Mouse (Mus musculus) myocyte (in vitro differentiated cells): ENCODE data around the gene Odf3l2. TPM values are rescaled to one million over a fixed set of nuclear protein-coding genes. Genes with fewer than 3 reads are reported as not detected.

ENCODE experiments used
- H3K27me3 ChIP-seq: one replicate; pipeline ENCODE4 v1.6.1; 2011; ENCODE audit not compliant: control insufficient read depth, insufficient read depth, insufficient read length
- H3K36me3 ChIP-seq: one replicate; pipeline ENCODE4 v1.6.1; 2011; ENCODE audit not compliant: control insufficient read depth, insufficient read depth
- H3K4me2 ChIP-seq: one replicate; pipeline ENCODE4 v1.6.1; 2011; ENCODE audit warnings: low read depth, control low read depth
- H3K4me3 ChIP-seq: one replicate; pipeline ENCODE4 v1.5.1; 2011; ENCODE audit warnings: mild to moderate bottlenecking, control low read depth, moderate library complexity
- H3K79me2 ChIP-seq: one replicate; pipeline ENCODE4 v1.6.1; 2011; ENCODE audit not compliant: control insufficient read depth, insufficient read depth
- H3ac ChIP-seq: one replicate; pipeline ENCODE4 v1.6.1; 2011; ENCODE audit not compliant: control insufficient read depth, insufficient read length
- CEBPB ChIP-seq: IDR thresholded peaks from 2 replicates; pipeline ENCODE4 v1.6.1; 2011; ENCODE audit warnings: mild to moderate bottlenecking, moderate library complexity; ENCODE audit not compliant: poor library complexity, insufficient read depth, severe bottlenecking
- E2F4 ChIP-seq: IDR thresholded peaks from one replicate; pipeline ENCODE4 v1.6.1; 2011; ENCODE audit warnings: mild to moderate bottlenecking, control low read depth, moderate library complexity; ENCODE audit not compliant: insufficient read depth
- MAX ChIP-seq: IDR thresholded peaks from one replicate; pipeline ENCODE4 v1.6.1; 2011; ENCODE audit warnings: low read depth, mild to moderate bottlenecking, control low read depth
- MYOD1 ChIP-seq, 3 experiments: IDR thresholded peaks; one replicate each; pipeline ENCODE4 v1.6.1; 2011; ENCODE audit warnings: control low read depth in 2 of 3, low read depth in 2 of 3, mild to moderate bottlenecking in 2 of 3, moderate library complexity in 1 of 3; ENCODE audit not compliant: insufficient read length in 2 of 3, control insufficient read depth in 1 of 3
- MYOG ChIP-seq, 3 experiments: IDR thresholded peaks; one replicate each; pipeline ENCODE4 v1.6.1; 2011; ENCODE audit warnings: control low read depth in 2 of 3, low read depth in 2 of 3, mild to moderate bottlenecking in 2 of 3; ENCODE audit not compliant: insufficient read length in 2 of 3, control insufficient read depth in 1 of 3, insufficient read depth in 1 of 3
- POLR2A ChIP-seq: IDR thresholded peaks from one replicate; pipeline ENCODE4 v1.6.1; 2011; ENCODE audit warnings: low read depth, mild to moderate bottlenecking, control low read depth, moderate library complexity; ENCODE audit not compliant: insufficient read length
- POLR2AphosphoS2 ChIP-seq: IDR thresholded peaks from one replicate; pipeline ENCODE4 v1.6.1; 2011; ENCODE audit warnings: low read depth, control low read depth; ENCODE audit not compliant: insufficient read length
- SRF ChIP-seq: IDR thresholded peaks from one replicate; pipeline ENCODE4 v1.6.1; 2011; ENCODE audit warnings: low read depth; ENCODE audit not compliant: control insufficient read depth, insufficient read length
- TCF12 ChIP-seq: IDR thresholded peaks from one replicate; pipeline ENCODE4 v1.6.1; 2011; ENCODE audit warnings: mild to moderate bottlenecking, control low read depth; ENCODE audit not compliant: poor library complexity, insufficient read depth, severe bottlenecking
- USF1 ChIP-seq: IDR thresholded peaks from one replicate; pipeline ENCODE4 v1.6.1; 2011; ENCODE audit warnings: low read depth, mild to moderate bottlenecking, control low read depth, moderate library complexity
- polyA plus RNA-seq: library from polyadenylated mRNA; unstranded; fragments of >200 nt; fragmentation: generic; extraction: Trizol; gene quantifications from one replicate; pipeline ENCODE4 v1.2.1, GENCODE M21; 2012; ENCODE audit warnings: missing spikeins

The Odf3l2 gene
- polyA plus RNA-seq, 1 experiment, result not detected

- Histone ChIP-seq H3ac (no peak overlapping the region), H3K4me2 (no peak overlapping the region), H3K4me3 (no peak overlapping the region), H3K79me2 (peaks cover 14% of the 10 kb centered on the region), H3K36me3 (no peaks in the 10 kb centered on the region), H3K27me3 (peaks cover 1% of the 10 kb centered on the region)
- no peak for TF ChIP-seq POLR2AphosphoS2
- TF ChIP-seq MYOG (IDR thresholded peaks at IDR 0.05; ENCODE audit: control insufficient read depth in 1 of 3, insufficient read depth in 1 of 3, insufficient read length in 2 of 3, low read depth in 2 of 3), result no peak
- TF ChIP-seq TCF12, result no peak
- TF ChIP-seq CEBPB, result no peak
- TF ChIP-seq E2F4, result no peak
- no peak for TF ChIP-seq MAX
- TF ChIP-seq MYOD1 (IDR thresholded peaks at IDR 0.05; ENCODE audit: control insufficient read depth in 1 of 3, insufficient read length in 2 of 3, low read depth in 2 of 3), result no peak
- no peak for TF ChIP-seq USF1
Measured at GRCm38 (mm10) chr10:79671396-79672087, 26.0 kb upstream of the Odf3l2 start.

DNA sequence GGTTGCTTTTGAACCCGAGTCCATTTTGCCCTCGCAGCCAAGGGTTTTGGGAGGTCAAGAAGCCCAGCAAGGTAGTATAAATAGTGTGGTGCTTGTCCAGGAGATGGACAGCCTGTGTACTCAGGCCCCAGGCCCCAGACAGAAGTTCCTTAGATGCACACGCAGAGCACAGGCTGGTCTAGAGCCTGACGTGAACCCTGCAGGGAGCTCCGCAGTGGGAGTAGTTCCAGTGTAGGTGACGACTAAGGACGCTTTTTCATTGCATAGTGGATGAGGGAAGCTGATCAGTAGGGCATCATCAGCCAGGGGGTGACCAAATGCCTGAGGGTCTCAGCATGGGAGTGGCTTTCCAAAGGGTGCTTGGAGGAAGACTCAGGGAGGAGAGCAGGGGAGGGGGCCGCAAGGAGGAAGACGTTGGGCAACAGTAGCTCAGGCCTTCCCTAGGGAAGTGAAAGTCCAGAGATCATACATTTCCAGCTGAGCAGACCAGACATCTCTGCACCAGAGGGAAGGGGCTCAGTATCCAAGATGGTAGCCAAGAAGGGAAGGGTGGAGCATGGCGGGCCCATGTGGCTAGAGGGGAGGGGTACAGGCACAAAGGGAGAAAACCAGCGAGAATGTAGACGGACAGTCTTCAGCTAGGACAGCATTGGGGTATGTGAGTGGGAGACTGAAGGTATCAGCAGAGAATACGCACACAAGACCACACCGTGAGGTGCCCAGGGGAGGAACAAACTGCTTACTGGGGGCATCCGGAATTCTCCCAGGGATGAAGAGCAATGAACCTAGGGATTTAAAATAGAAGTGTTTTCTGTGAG is 24.7 kb upstream of the Odf3l2 start:
- Histone ChIP-seq H3K79me2 (peaks cover 14% of the 10 kb centered on the region), H3ac (peak overlapping the region; percentile 30)
- TF ChIP-seq E2F4, result no peak
- no peak for TF ChIP-seq MYOG (IDR thresholded peaks at IDR 0.05; ENCODE audit: control insufficient read depth in 1 of 3, insufficient read depth in 1 of 3, insufficient read length in 2 of 3, low read depth in 2 of 3)
- no peak for TF ChIP-seq MYOD1 (IDR thresholded peaks at IDR 0.05; ENCODE audit: control insufficient read depth in 1 of 3, insufficient read length in 2 of 3, low read depth in 2 of 3)

DNA sequence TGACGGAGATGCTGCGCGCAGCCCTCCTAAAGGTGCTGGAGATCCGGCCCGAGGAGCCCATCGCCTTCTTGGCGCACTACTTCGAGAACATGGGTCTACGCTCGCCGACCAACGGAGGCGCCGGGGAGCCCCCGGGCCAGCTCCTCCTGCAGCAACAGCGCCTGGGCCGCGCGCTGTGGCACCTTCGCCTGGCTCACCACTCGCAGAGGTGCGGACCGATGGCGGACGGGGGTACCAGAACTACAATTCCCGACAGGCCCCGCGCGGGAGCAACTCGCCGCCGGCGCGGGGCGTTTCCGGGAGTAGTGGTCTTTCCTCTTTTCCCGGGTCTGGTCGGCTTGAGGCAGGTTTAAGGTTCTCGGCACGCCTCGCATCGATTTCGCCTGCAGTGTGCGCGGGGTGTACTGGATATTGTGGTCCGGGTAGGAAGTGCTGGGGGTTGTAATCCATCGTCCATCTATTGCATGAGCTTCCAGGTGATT is 24.1 kb upstream of the Odf3l2 start:
- peak overlapping the region; percentile 74 for H3K4me3 ChIP-seq
- H3K4me2 ChIP-seq, result peak overlapping the region; percentile 92
- peaks cover 6% of the 10 kb centered on the region for H3K27me3 ChIP-seq
- peaks cover 14% of the 10 kb centered on the region for H3K79me2 ChIP-seq
- no peak for TF ChIP-seq E2F4
- no peak for TF ChIP-seq MYOD1 (IDR thresholded peaks at IDR 0.05; ENCODE audit: control insufficient read depth in 1 of 3, insufficient read length in 2 of 3, low read depth in 2 of 3)
- no peak for TF ChIP-seq MAX
- no peaks in the 10 kb centered on the region for H3K36me3 ChIP-seq
- peak overlapping the region; percentile 30 for H3ac ChIP-seq

More for the DNA sequence above, 24.7 kb upstream of the Odf3l2 start:
- peaks cover 6% of the 10 kb centered on the region for H3K27me3 ChIP-seq
- H3K4me2 ChIP-seq, result peak overlapping the region; percentile 92
- H3K4me3 ChIP-seq, result peak overlapping the region; percentile 74
- no peaks in the 10 kb centered on the region for H3K36me3 ChIP-seq

DNA sequence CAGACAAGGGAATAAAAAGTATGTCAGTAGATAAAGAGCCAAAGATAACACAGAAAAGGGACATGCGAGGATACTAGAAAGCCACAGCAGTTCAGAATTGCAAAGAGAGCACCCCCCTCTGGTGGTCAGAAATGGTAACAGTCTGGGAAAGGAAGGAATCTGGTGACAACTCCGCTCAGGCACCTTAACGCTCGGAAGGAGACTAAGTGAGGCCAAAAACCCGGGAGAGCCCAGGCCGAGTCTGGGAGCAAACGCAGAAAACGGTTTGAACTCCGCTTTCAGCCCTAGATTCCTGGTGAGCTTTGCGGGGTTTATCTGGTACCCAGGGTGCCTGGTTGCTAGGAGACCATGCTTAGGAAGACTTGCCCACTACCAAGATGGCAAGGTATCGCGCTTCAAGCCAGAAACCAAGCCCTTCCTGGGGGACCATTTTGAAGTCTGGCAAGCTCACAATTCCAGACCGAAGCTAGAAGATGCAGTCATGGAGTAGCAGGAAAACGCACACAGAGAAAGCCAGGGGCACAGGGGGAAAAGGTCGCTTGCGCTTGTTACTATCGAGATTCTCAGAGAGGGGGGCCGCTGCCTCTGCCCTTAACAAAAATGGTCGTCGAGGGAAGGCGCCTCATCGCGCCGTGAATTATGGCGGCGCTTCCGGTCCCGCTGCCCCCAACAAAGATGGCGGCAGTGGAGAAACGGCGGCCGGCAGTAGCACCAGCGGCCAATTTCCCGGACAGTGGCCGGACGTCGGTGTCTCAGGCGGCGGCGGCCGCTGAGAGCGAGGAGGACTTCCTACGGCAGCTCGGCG is 23.4 kb upstream of the Odf3l2 start, which contains the start of gene Tpgs1:
Tpgs1 (plus strand) TSS at position 599 of the 805 bp plus-strand sequence.
- H3ac ChIP-seq, result peak within 1 kb of the TSS; percentile 30
- peak within 1 kb of the TSS; percentile 92 for H3K4me2 ChIP-seq
- H3K36me3 ChIP-seq, result no peaks in the 10 kb centered on the region
- peaks cover 6% of the 10 kb centered on the region for H3K27me3 ChIP-seq
- peak within 1 kb of the TSS; percentile 74 for H3K4me3 ChIP-seq
- TF ChIP-seq POLR2AphosphoS2, result peak; percentile 41
- TF ChIP-seq SRF, result peak; percentile 31
- TF ChIP-seq POLR2A, result peak; percentile 60
- no peak for TF ChIP-seq USF1
- TF ChIP-seq MYOG (IDR thresholded peaks at IDR 0.05; ENCODE audit: control insufficient read depth in 1 of 3, insufficient read depth in 1 of 3, insufficient read length in 2 of 3, low read depth in 2 of 3), result peak in 1 of 3 experiments; percentile 8
- peaks cover 14% of the 10 kb centered on the region for H3K79me2 ChIP-seq

DNA sequence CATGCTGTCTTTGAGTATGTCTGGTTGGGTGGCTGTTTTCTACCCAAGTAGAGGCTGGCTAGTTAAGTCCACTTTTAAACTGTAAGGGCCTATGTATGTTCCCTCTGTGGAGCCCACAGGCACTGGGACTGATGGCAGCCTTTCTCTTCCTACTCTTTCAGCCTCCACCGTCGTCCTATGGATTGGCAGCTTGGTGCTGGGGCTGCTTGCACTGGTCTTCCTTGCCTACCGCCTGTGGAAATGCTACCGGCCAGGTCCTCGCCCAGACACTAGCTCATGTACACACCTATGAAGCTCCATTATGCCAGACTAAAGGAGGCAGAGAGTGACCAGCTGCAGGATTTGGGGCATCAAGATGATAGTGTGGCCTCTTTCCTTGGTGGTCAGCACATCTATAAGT is 22.5 kb upstream of the Odf3l2 start:
- Histone ChIP-seq H3ac (no peak overlapping the region), H3K27me3 (peaks cover 6% of the 10 kb centered on the region), H3K36me3 (no peaks in the 10 kb centered on the region), H3K4me3 (peak overlapping the region; percentile 74), H3K79me2 (peaks cover 14% of the 10 kb centered on the region), H3K4me2 (no peak overlapping the region)
- TF ChIP-seq POLR2A (no peak), SRF (no peak), USF1 (no peak), TCF12 (no peak)
